Mouse (Mus musculus): ENCODE measurements around the gene Ifitm5. TPM values are rescaled to one million over a fixed set of nuclear protein-coding genes. Genes with fewer than 3 reads are reported as not detected.

The Ifitm5 gene
- total and polyA plus RNA-seq, 3 experiments, result 0.31 to 1.1 TPM; not detected in 1

GRCm38 (mm10) chr7:140987182-140988138 lies 37.4 kb upstream of the Ifitm5 start:
- Histone ChIP-seq H3K27ac (ENCODE audit: control insufficient read depth, low read depth, low read length) (no peak overlapping the region), H3K9ac (ENCODE audit: control insufficient read depth, low read depth, low read length, poor library complexity, severe bottlenecking) (no peak overlapping the region), H3K9me3 (replicated peaks; ENCODE audit: insufficient read depth, low read length) (no peaks in the 10 kb centered on the region), H3K4me1 (ENCODE audit: control insufficient read depth in 1 of 2, insufficient read depth in 2 of 2, low read length in 2 of 2) (no peaks in the 10 kb centered on the region), H3K4me3 (ENCODE audit: control insufficient read depth in 1 of 2, insufficient read depth in 1 of 2, low read depth in 2 of 2, low read length in 2 of 2) (no peak overlapping the region), H3K36me3 (ENCODE audit: control insufficient read depth in 1 of 2, insufficient read depth in 2 of 2, low read length in 2 of 2) (no peaks in the 10 kb centered on the region), H3K79me2 (ENCODE audit: control insufficient read depth, insufficient read depth, low read length, poor library complexity) (no peaks in the 10 kb centered on the region), H3K27me3 (ENCODE audit: control insufficient read depth in 1 of 2, insufficient read depth in 2 of 2, low read length in 2 of 2) (peaks cover 0 to 4% of the 10 kb centered on the region in 2 experiments; a peak in 3 of 4 replicates)
- TF ChIP-seq GATA1 (IDR thresholded peaks at IDR 0.05; ENCODE audit: low read depth, low read length) (no peak), USF1 (IDR thresholded peaks at IDR 0.05; ENCODE audit: low read depth, low read length) (no peak), ZNF384 (IDR thresholded peaks at IDR 0.05; ENCODE audit: low read depth, low read length) (no peak), SMC3 (IDR thresholded peaks at IDR 0.05; ENCODE audit: low read depth, low read length) (no peak), RCOR1 (IDR thresholded peaks at IDR 0.05; ENCODE audit: low read depth, low read length) (no peak), EP300 (IDR thresholded peaks at IDR 0.05; ENCODE audit: low read depth in 1 of 2, low read length in 2 of 2) (no peak), MYC (IDR thresholded peaks at IDR 0.05; ENCODE audit: low read depth, low read length) (no peak), TAL1 (IDR thresholded peaks at IDR 0.05; ENCODE audit: low read length) (no peak), BHLHE40 (IDR thresholded peaks at IDR 0.05; ENCODE audit: borderline replicate concordance, low read depth, low read length) (no peak), CTCF (IDR thresholded peaks at IDR 0.05 in 2 of 3, conservative IDR thresholded peaks at IDR 0.05 in 1 of 3; ENCODE audit: control insufficient read depth in 1 of 3, insufficient read depth in 1 of 3, low read depth in 2 of 3, low read length in 3 of 3, poor library complexity in 1 of 3, severe bottlenecking in 1 of 3) (no peak), TCF12 (IDR thresholded peaks at IDR 0.05; ENCODE audit: low read depth, low read length) (no peak), CHD1 (IDR thresholded peaks at IDR 0.05; ENCODE audit: low read depth, low read length) (no peak), RAD21 (IDR thresholded peaks at IDR 0.05; ENCODE audit: low read depth, low read length) (no peak), E2F4 (IDR thresholded peaks at IDR 0.05; ENCODE audit: borderline replicate concordance, low read depth, low read length) (no peak), MAX (IDR thresholded peaks at IDR 0.05; ENCODE audit: low read length) (no peak), NELFE (IDR thresholded peaks at IDR 0.05; ENCODE audit: low read depth, low read length) (no peak), POLR2A (IDR thresholded peaks at IDR 0.05; ENCODE audit: control insufficient read depth in 1 of 2, insufficient read depth in 1 of 2, low read depth in 1 of 2, low read length in 2 of 2, poor library complexity in 1 of 2) (no peak), TBP (IDR thresholded peaks at IDR 0.05; ENCODE audit: low read depth, low read length) (no peak), CHD2 (IDR thresholded peaks at IDR 0.05; ENCODE audit: low read length) (no peak)
- no peak for DNase-seq (ENCODE audit: low read depth, low spot score)

GRCm38 (mm10) chr7:140982971-140983370 lies 32.9 kb upstream of the Ifitm5 start:
- Histone ChIP-seq H3K4me1 (ENCODE audit: control insufficient read depth in 1 of 2, insufficient read depth in 2 of 2, low read length in 2 of 2) (no peaks in the 10 kb centered on the region), H3K27ac (ENCODE audit: control insufficient read depth, low read depth, low read length) (no peak overlapping the region), H3K79me2 (ENCODE audit: control insufficient read depth, insufficient read depth, low read length, poor library complexity) (no peaks in the 10 kb centered on the region), H3K9ac (ENCODE audit: control insufficient read depth, low read depth, low read length, poor library complexity, severe bottlenecking) (no peak overlapping the region), H3K4me3 (ENCODE audit: control insufficient read depth in 1 of 2, insufficient read depth in 1 of 2, low read depth in 2 of 2, low read length in 2 of 2) (no peak overlapping the region), H3K36me3 (ENCODE audit: control insufficient read depth in 1 of 2, insufficient read depth in 2 of 2, low read length in 2 of 2) (no peaks in the 10 kb centered on the region), H3K9me3 (replicated peaks; ENCODE audit: insufficient read depth, low read length) (no peaks in the 10 kb centered on the region), H3K27me3 (ENCODE audit: control insufficient read depth in 1 of 2, insufficient read depth in 2 of 2, low read length in 2 of 2) (peaks cover 0 to 3% of the 10 kb centered on the region in 2 experiments; a peak in 2 of 4 replicates)
- TF ChIP-seq BHLHE40 (IDR thresholded peaks at IDR 0.05; ENCODE audit: borderline replicate concordance, low read depth, low read length) (no peak), GABPA (IDR thresholded peaks at IDR 0.05; ENCODE audit: low read depth, low read length) (no peak), CHD1 (IDR thresholded peaks at IDR 0.05; ENCODE audit: low read depth, low read length) (no peak)
- no peak for DNase-seq (ENCODE audit: low read depth, low spot score)
